Mouse (Mus musculus) gastrocnemius, postnatal 25 days (tissue): ENCODE data around the gene Iqcn. TPM values are rescaled to one million over a fixed set of nuclear protein-coding genes. Genes with fewer than 3 reads are reported as not detected.
A peak's percentile ranks its signal among the peaks of the same experiment; 100 is the strongest.

ENCODE experiments used
- DNase-seq: peaks from one replicate; pipeline ENCODE4 v3.0.0; 2022
- total RNA-seq, 2 experiments: library from RNA; stranded (reverse); gene quantifications; 1 replicate in 1 of 2; 2 replicates in 1 of 2; pipeline ENCODE4 v1.2.3; 2021

Iqcn gene
- total RNA-seq, 2 experiments from 2014 or later: not detected

- DNase-seq: no peak
Observed at GRCm38 (mm10) chr8:70678679-70679078, 24.6 kb upstream of the Iqcn start.

GRCm38 (mm10) chr8:70679404-70679803, 23.9 kb upstream of the Iqcn start:
- DNase-seq: no peak

- no peak for DNase-seq
Observed at GRCm38 (mm10) chr8:70680039-70680438, 23.2 kb upstream of the Iqcn start.

- DNase-seq: no peak
Observed at GRCm38 (mm10) chr8:70681410-70681809, 21.8 kb upstream of the Iqcn start.

- peak; percentile 89 for DNase-seq
Observed at GRCm38 (mm10) chr8:70682193-70682592, 21.1 kb upstream of the Iqcn start.

GRCm38 (mm10) chr8:70682692-70683091, 20.6 kb upstream of the Iqcn start:
- DNase-seq: no peak

GRCm38 (mm10) chr8:70684291-70684690, 19.0 kb upstream of the Iqcn start:
- no peak for DNase-seq

GRCm38 (mm10) chr8:70687576-70687975, 15.7 kb upstream of the Iqcn start:
- peak; percentile 75 for DNase-seq

- DNase-seq: no peak
Observed at GRCm38 (mm10) chr8:70688136-70688535, 15.1 kb upstream of the Iqcn start.

- DNase-seq: no peak
Observed at GRCm38 (mm10) chr8:70689892-70690390, 13.3 kb upstream of the Iqcn start.

GRCm38 (mm10) chr8:70691230-70691629, 12.0 kb upstream of the Iqcn start:
- no peak for DNase-seq

GRCm38 (mm10) chr8:70691727-70692231, 11.5 kb upstream of the Iqcn start:
- no peak for DNase-seq

GRCm38 (mm10) chr8:70693636-70694035, 9.6 kb upstream of the Iqcn start:
- DNase-seq: no peak

GRCm38 (mm10) chr8:70695318-70696018, 7.8 kb upstream of the Iqcn start:
- peak; percentile 72 for DNase-seq

- DNase-seq: peak; percentile 77
Observed at GRCm38 (mm10) chr8:70696019-70696885, 7.0 kb upstream of the Iqcn start.

GRCm38 (mm10) chr8:70696946-70697345, 6.3 kb upstream of the Iqcn start:
- no peak for DNase-seq

GRCm38 (mm10) chr8:70697366-70698250, 5.6 kb upstream of the Iqcn start:
- DNase-seq: no peak

GRCm38 (mm10) chr8:70698310-70699109, 4.7 kb upstream of the Iqcn start, which contains the start of gene Jund:
Gene Jund, plus strand, starts transcription at chr8:70698949.
- DNase-seq: peak; percentile 99

- DNase-seq: peak; percentile 57
Observed at GRCm38 (mm10) chr8:70699116-70699833, 4.0 kb upstream of the Iqcn start.

- peak; percentile 86 for DNase-seq
Observed at GRCm38 (mm10) chr8:70699834-70700554, 3.3 kb upstream of the Iqcn start.
